Mouse (Mus musculus) lung, postnatal 0 days (tissue): Measurements from ENCODE around the gene Cfap65. TPM values are rescaled to one million over a fixed set of nuclear protein-coding genes. Genes with fewer than 3 reads are reported as not detected.

Experiments
- ATAC-seq: fragments of 200-750 bp; cut with Nextera tagmentation; 2 replicates; pipeline ENCODE4 v1.8.0; 2017; ENCODE audit warnings: moderate library complexity
- DNase-seq: peaks from one replicate; pipeline ENCODE4 v3.0.0-alpha.2; 2016; ENCODE audit warnings: low spot score
- H3K27ac ChIP-seq: fragments of 300-500 bp; sonication (generic); 2 replicates; pipeline ENCODE4 v1.5.1; 2014; ENCODE audit warnings: antibody characterized with exemption, mild to moderate bottlenecking, low read length, mixed read lengths
- H3K27me3 ChIP-seq: fragments of 300-500 bp; sonication (generic); replicated peaks from 2 replicates; pipeline ENCODE4 v1.6.1; 2014; ENCODE audit warnings: low read length, mixed read lengths; ENCODE audit not compliant: insufficient read depth
- H3K36me3 ChIP-seq: fragments of 300-500 bp; sonication (generic); 2 replicates; pipeline ENCODE4 v1.6.1; 2014; ENCODE audit warnings: low read length, mixed read lengths; ENCODE audit not compliant: insufficient read depth
- H3K4me1 ChIP-seq: fragments of 300-500 bp; sonication (generic); 2 replicates; pipeline ENCODE4 v1.6.1; 2014; ENCODE audit warnings: antibody characterized with exemption, low read depth, low read length, mixed read lengths; ENCODE audit not compliant: insufficient read depth
- H3K4me2 ChIP-seq: fragments of 300-500 bp; sonication (generic); replicated peaks from 2 replicates; pipeline ENCODE4 v1.6.1; 2014; ENCODE audit warnings: low read depth, mild to moderate bottlenecking, low read length, moderate library complexity, mixed read lengths
- H3K4me3 ChIP-seq: fragments of 300-500 bp; sonication (generic); 2 replicates; pipeline ENCODE4 v1.5.1; 2014; ENCODE audit warnings: low read depth, low read length
- H3K9ac ChIP-seq: fragments of 300-500 bp; sonication (generic); replicated peaks from 2 replicates; pipeline ENCODE4 v1.6.1; 2014; ENCODE audit warnings: low read depth, mild to moderate bottlenecking
- H3K9me3 ChIP-seq: fragments of 300-500 bp; sonication (generic); 2 replicates; pipeline ENCODE4 v1.6.1; 2016; ENCODE audit warnings: low read length, mixed read lengths
- CTCF ChIP-seq: IDR thresholded peaks from 2 replicates; pipeline ENCODE4 v1.5.1; 2016; ENCODE audit warnings: antibody characterized with exemption, mild to moderate bottlenecking
- EP300 ChIP-seq: IDR thresholded peaks from 2 replicates; pipeline ENCODE4 v1.6.1; 2016; ENCODE audit warnings: antibody characterized with exemption, mild to moderate bottlenecking, control low read depth
- WGBS: fragments of 180-500 bp; shearing (Covaris S2); extraction: QIAGEN DNeasy Blood & Tissue Kit; methylation state at CpG from one replicate; pipeline ENCODE4 v1.1.7; 2014; 5-methylcytosine and 5-hydroxymethylcytosine counted together
- polyA plus RNA-seq: library from polyadenylated mRNA; unstranded; fragments of >200 nt; fragmentation: Nextera tagmentation; extraction: Ambion mirVana; gene quantifications from 2 replicates; pipeline ENCODE4 v1.2.1, GENCODE M21; 2015

Gene Cfap65
- polyA plus RNA-seq, 1 experiment from 2014 or later = 2.0 TPM

GRCm38 (mm10) chr1:74964494-74965215, 29.3 kb upstream of the Cfap65 start:
- Histone ChIP-seq H3K4me1 (0 out of 2 replicates have a peak, but pooled peaks cover 3% of the 10 kb centered on the region), H3K4me2 (peak overlapping the region; percentile 40), H3K27ac (no peak overlapping the region), H3K4me3 (no peak overlapping the region), H3K9ac (no peak overlapping the region), H3K27me3 (no peaks in the 10 kb centered on the region), H3K9me3 (no peaks in the 10 kb centered on the region), H3K36me3 (no peaks in the 10 kb centered on the region)
- DNase-seq (peak; percentile 91), ATAC-seq (peak; percentile 78)
- 8% methylated on average over 16 of the region's 16 CpGs for WGBS
- TF ChIP-seq CTCF (peak; percentile 85), EP300 (no peak)

GRCm38 (mm10) chr1:74962853-74963227, 27.4 kb upstream of the Cfap65 start:
- Histone ChIP-seq H3K27ac (no peak overlapping the region), H3K4me3 (no peak overlapping the region), H3K9ac (no peak overlapping the region), H3K9me3 (no peaks in the 10 kb centered on the region), H3K4me1 (0 out of 2 replicates have a peak, but pooled peaks cover 3% of the 10 kb centered on the region), H3K27me3 (no peaks in the 10 kb centered on the region), H3K4me2 (no peak overlapping the region), H3K36me3 (no peaks in the 10 kb centered on the region)
- DNase-seq (no peak), ATAC-seq (no peak)
- 73% methylated on average over 5 of the region's 5 CpGs for WGBS
- TF ChIP-seq EP300 = no peak
- no peak for TF ChIP-seq CTCF

- Histone ChIP-seq H3K4me1 (0 out of 2 replicates have a peak, but pooled peaks cover 3% of the 10 kb centered on the region), H3K9me3 (no peaks in the 10 kb centered on the region), H3K4me3 (no peak overlapping the region), H3K9ac (no peak overlapping the region), H3K27ac (no peak overlapping the region), H3K36me3 (no peaks in the 10 kb centered on the region), H3K27me3 (no peaks in the 10 kb centered on the region), H3K4me2 (no peak overlapping the region)
- ATAC-seq = no peak
- whole genome bisulfite sequencing = 56% methylated on average over 5 of the region's 5 CpGs
- DNase-seq = no peak
- no peak for TF ChIP-seq CTCF
- TF ChIP-seq EP300 = no peak
Observed at GRCm38 (mm10) chr1:74962126-74962852, 26.9 kb upstream of the Cfap65 start.

- H3K4me3 ChIP-seq = no peak overlapping the region
- whole genome bisulfite sequencing = 81% methylated on average over 7 of the region's 7 CpGs
- H3K9me3 ChIP-seq = no peaks in the 10 kb centered on the region
- no peak overlapping the region for H3K4me2 ChIP-seq
- TF ChIP-seq EP300 = no peak
- TF ChIP-seq CTCF = no peak
- H3K4me1 ChIP-seq = 0 out of 2 replicates have a peak, but pooled peaks cover 3% of the 10 kb centered on the region
- no peak for ATAC-seq
- H3K36me3 ChIP-seq = no peaks in the 10 kb centered on the region
- H3K27ac ChIP-seq = no peak overlapping the region
- no peaks in the 10 kb centered on the region for H3K27me3 ChIP-seq
- H3K9ac ChIP-seq = no peak overlapping the region
- no peak for DNase-seq
Observed at GRCm38 (mm10) chr1:74961722-74962121, 26.3 kb upstream of the Cfap65 start.

GRCm38 (mm10) chr1:74960059-74960458, 24.7 kb upstream of the Cfap65 start:
- no peaks in the 10 kb centered on the region for H3K27me3 ChIP-seq

GRCm38 (mm10) chr1:74951556-74952210, 16.3 kb upstream of the Cfap65 start, which contains the start of gene Ihh:
Ihh (minus strand) TSS chr1:74951672.
- Histone ChIP-seq H3K4me1 (peaks cover 15% of the 10 kb centered on the region), H3K4me3 (peak within 1 kb of the TSS; percentile 32), H3K27ac (no peak within 1 kb of the TSS), H3K9me3 (no peaks in the 10 kb centered on the region), H3K9ac (no peak within 1 kb of the TSS), H3K27me3 (peaks cover 68% of the 10 kb centered on the region), H3K4me2 (peak within 1 kb of the TSS; percentile 57), H3K36me3 (no peaks in the 10 kb centered on the region)
- WGBS = 3% methylated on average over 28 of the region's 55 CpGs
- no peak; the same call in 1 of the 2 replicates for ATAC-seq
- TF ChIP-seq EP300 (no peak), CTCF (no peak)
- no peak for DNase-seq

More at GRCm38 (mm10) chr1:74960059-74960458, 24.7 kb upstream of the Cfap65 start:
- Histone ChIP-seq H3K36me3 (no peaks in the 10 kb centered on the region), H3K9me3 (no peaks in the 10 kb centered on the region), H3K4me1 (0 out of 2 replicates have a peak, but pooled peaks cover 3% of the 10 kb centered on the region), H3K9ac (no peak overlapping the region), H3K27ac (no peak overlapping the region), H3K4me2 (no peak overlapping the region), H3K4me3 (no peak overlapping the region)
- ATAC-seq = no peak
- TF ChIP-seq EP300 = no peak
- TF ChIP-seq CTCF = no peak
- 80% methylated on average over 7 of the region's 7 CpGs for WGBS
- no peak for DNase-seq
